Mouse (Mus musculus) CH12.LX (cell line): ENCODE results near the gene 4922502D21Rik.

ENCODE experiments used
- CTCF ChIP-seq, 2 experiments: IDR thresholded peaks in 1 of 2; conservative IDR thresholded peaks in 1 of 2; 2 replicates each; pipeline ENCODE4 v1.5.1; 2011 to 2012; ENCODE audit warnings: low read depth in 2 of 2, low read length in 2 of 2, improper control_type of control experiment in 1 of 2, inconsistent platforms in 1 of 2, mild to moderate bottlenecking in 1 of 2, moderate library complexity in 1 of 2
- GABPA ChIP-seq: IDR thresholded peaks from 2 replicates; pipeline ENCODE4 v1.6.1; 2012; ENCODE audit warnings: low read depth, low read length, improper control_type of control experiment, inconsistent platforms; ENCODE audit not compliant: insufficient replicate concordance
- PAX5 ChIP-seq: IDR thresholded peaks from 2 replicates; pipeline ENCODE4 v1.6.1; 2012; ENCODE audit warnings: low read length, inconsistent platforms, mixed read lengths

GRCm38 (mm10) chr6:129356430-129356829 lies 24.8 kb upstream of the 4922502D21Rik start:
- no peak for TF ChIP-seq GABPA
- TF ChIP-seq CTCF (conservative IDR thresholded peaks at IDR 0.05 in 1 of 2, IDR thresholded peaks at IDR 0.05 in 1 of 2; ENCODE audit: low read depth in 2 of 2, low read length in 2 of 2): no peak
- no peak for TF ChIP-seq PAX5
